Mouse (Mus musculus): ENCODE measurements around the gene Dyrk1a.

Gene Dyrk1a

DNA sequence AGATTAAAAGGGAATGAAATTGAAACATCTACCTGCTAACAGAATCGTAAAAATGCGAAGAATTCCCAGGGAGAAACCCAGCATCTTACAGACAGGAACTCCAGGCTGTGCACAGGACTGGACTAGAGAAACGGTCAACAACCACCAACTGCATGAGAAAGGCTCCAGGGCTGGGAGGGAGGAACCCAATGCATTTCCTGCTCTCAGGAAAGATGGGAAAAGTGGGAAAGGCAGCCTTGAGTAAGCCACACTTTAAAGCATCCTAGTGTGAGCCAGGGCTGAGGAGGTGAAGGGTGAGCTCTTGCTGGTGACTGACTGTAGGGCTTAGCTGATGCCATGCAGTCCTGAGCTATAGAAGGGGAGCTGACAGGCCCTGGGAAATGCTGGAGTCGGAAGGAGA, 131.3 kb downstream of the Dyrk1a start:
- no peak for DNase-seq (ENCODE audit: extremely low spot score, low read depth, low spot score)

- DNase-seq (ENCODE audit: extremely low spot score, low read depth, low spot score), result no peak
Measured at GRCm38 (mm10) chr16:94701971-94702370, 132.2 kb downstream of the Dyrk1a start.

DNA sequence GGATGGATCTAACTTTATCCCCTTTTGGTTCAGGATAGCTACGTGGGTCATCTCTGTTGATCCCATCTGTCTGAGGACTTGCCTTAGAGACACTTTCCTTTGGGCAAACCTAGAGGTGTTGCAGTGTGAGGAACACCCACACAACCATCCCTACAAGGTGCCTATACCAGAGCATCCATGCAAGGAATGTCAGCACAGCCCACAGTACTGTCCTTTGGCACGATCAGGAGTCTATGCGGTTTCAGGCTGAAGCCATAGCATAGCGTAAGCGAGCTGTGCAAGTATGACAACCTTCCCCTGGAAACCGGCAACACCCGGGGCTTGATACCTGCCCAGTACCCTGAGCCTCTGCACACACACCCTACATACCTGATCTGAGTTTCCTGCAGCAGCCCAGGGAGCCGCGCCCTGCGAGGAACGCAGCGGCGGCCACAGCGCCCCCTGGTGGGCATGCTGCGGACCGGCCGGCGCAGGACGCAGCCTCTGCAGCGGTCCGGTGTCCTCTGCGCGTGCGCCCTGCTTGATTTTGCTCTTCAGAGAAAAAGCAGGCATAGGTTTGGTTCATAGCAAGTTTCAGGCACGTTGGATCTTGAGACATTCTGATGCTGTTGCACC, 143.8 kb downstream of the Dyrk1a start:
- DNase-seq (ENCODE audit: extremely low spot score, low read depth, low spot score), result peak; percentile 37

GRCm38 (mm10) chr16:94714483-94714882, 144.7 kb downstream of the Dyrk1a start:
- DNase-seq (ENCODE audit: extremely low spot score, low read depth, low spot score), result no peak

- no peak for DNase-seq (ENCODE audit: extremely low spot score, low read depth, low spot score)
Measured at GRCm38 (mm10) chr16:94717051-94717450, 147.2 kb downstream of the Dyrk1a start.

GRCm38 (mm10) chr16:94718919-94719318, 149.1 kb downstream of the Dyrk1a start:
- DNase-seq (ENCODE audit: extremely low spot score, low read depth, low spot score), result no peak

- DNase-seq (ENCODE audit: extremely low spot score, low read depth, low spot score), result no peak
Measured at GRCm38 (mm10) chr16:94719488-94719887, 149.7 kb downstream of the Dyrk1a start.

DNA sequence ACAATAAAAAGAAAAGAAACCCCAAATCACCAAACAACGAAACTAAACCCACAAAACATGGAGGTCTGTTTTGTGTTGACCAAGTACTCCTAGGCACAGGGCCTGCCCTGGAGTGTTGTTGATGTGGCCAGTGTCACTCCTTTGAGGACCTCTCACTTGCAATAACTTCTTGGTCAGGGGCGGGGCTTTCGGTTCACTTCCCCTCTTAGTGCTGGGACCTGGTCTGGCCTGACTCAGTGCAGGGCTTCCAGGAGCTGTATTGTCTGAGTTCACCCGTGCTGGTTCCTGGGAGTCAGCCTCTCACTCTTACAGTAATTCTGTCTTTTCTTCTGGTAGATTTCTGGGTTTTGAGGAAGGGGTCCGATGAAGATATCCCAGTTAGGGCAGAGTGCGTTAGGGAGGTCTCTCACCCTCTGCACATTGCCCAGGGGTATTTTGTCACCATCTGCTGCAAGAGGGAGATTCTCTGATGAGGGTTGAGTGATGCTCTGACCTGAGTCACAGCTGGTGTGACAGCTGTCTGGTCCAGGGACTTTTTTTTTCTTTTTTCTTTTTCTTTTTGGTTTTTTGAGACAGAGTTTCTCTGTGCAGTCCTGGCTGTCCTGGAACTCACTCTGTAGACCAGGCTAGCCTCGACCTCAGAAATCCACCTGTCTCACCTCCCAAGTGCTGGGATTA, 150.8 kb downstream of the Dyrk1a start:
- DNase-seq (ENCODE audit: extremely low spot score, low read depth, low spot score), result no peak

DNA sequence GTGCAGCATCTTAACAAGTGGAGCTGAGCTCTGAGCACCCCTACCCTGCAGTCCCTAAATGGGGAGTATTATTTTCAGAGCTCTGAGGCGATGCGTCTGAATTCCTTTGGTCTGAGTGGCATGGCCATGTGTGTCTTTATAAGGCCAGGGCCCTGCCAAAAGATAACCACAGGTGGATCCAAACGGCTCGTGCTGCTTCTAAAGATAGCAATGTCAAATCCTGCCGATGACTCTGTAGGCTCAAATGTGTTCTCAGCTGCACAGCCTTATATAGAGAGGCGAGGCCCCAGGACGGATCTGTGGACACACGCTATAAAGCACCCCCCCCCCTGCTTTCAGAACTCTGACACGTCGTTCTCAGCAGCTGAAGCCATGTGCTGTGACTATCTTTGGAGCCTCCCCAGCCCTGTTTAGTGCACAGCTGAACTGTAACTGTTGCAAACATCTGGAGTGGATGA, 151.8 kb downstream of the Dyrk1a start:
- DNase-seq (ENCODE audit: extremely low spot score, low read depth, low spot score), result no peak

DNA sequence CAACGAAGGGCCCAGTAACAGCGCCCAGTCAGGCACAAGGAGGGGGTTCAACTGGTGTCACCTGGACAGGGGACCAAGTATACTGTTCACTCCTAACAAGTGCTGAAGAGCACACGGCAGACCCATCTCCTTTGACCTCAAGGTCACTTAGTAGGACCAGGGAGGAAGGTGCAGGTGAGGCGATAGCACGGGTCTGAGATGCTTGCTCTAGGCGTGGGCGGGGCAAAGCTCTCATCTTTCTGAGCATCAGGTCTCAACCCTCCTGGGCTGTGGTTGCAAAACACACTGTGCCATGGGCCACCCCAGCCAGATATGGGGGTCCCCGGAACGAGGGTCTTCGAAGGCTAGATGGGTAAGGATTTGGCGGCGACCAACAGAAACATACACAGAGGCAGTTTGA, 153.1 kb downstream of the Dyrk1a start:
- no peak for DNase-seq (ENCODE audit: extremely low spot score, low read depth, low spot score)

DNA sequence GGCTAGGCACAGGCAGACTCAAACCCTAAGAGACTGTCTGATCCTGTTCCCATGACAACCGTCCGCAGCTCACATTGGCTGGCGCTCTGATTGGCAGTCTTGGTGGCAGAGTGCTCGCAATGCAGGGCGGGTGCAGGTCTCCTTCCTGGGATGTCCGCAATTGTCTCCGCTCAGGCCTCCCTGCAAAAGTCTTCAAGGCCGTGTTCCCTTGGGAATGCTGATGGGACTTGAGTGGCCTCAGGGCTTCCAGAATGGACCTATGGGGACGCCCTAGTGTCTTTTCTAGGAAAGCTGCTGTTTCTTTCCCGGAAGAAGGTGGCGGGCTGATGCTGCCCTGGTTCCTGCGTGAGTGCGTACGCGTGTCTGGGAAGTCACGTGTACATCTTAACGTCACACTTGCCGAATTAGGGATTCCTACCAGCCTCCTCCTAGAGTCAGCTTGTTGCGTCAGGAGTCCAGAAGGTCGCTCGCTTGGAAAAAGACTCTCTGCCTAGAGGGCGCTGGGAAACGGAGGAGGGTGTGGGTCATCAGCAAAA, 154.3 kb downstream of the Dyrk1a start:
- DNase-seq (ENCODE audit: extremely low spot score, low read depth, low spot score), result peak; percentile 74

DNA sequence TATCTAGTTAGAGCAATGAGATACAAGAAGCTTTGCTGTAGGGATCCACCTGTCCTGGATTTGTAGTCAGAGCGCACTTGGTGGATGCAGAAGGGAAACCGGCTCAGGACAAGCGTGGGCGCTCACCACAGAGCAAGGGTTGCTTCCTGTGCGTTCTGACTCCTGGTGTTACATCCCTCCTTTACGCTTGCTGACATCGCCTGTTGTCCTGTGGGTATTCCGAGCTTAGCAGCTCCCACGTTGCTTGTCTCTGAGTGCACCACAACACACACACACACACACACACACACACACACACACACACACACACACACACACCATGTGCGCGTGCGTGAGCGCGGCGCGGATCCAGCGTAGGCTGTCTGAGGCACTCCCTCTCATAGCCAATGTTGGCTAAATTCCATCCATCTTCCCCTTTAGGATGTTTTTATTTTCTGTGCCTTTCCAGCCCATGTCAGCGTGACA, 155.0 kb downstream of the Dyrk1a start:
- no peak for DNase-seq (ENCODE audit: extremely low spot score, low read depth, low spot score)

- no peak for DNase-seq (ENCODE audit: extremely low spot score, low read depth, low spot score)
Measured at GRCm38 (mm10) chr16:94729236-94729635, 159.4 kb downstream of the Dyrk1a start.

DNA sequence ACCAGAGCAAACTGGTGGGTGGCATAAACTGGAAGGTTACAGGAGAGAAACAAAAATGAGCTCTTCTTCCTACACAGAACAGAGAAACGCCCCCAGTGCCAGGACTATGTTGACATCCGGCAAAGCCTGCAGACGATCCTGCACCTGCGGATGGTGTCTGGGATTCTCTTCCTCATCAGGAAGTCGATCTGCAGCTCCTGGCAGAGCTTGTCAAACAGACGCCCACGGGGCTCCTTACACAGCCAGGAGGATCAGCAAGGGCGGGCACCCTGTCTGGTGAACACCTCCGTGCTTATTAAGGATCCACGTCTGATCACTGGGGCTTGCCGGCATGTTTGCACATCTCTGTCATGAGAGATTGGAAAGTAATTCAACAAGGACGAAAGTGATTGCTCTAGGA, 161.2 kb downstream of the Dyrk1a start:
- no peak for DNase-seq (ENCODE audit: extremely low spot score, low read depth, low spot score)

- no peak for DNase-seq (ENCODE audit: extremely low spot score, low read depth, low spot score)
Measured at GRCm38 (mm10) chr16:94735472-94735871, 165.7 kb downstream of the Dyrk1a start.

- no peak for DNase-seq (ENCODE audit: extremely low spot score, low read depth, low spot score)
Measured at GRCm38 (mm10) chr16:94736462-94737358, 166.9 kb downstream of the Dyrk1a start.

DNA sequence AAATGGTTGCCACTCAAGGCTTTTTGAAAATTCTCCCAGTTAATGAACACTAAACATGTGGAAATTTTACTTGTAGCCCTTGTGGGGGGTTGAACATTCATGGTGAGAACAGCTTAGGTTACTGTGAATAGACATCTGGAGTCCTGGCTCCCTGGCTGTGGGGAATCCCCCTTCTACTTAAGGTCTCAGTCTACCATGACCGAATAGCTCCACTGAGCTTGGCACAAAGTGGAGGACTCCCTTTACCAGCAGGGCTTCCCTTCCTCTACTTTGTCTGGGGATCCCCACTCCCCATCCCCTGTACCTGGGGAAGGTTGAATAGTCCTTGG, 167.5 kb downstream of the Dyrk1a start:
- DNase-seq (ENCODE audit: extremely low spot score, low read depth, low spot score), result no peak

GRCm38 (mm10) chr16:94743853-94744501, 174.2 kb downstream of the Dyrk1a start:
- no peak for DNase-seq (ENCODE audit: extremely low spot score, low read depth, low spot score)

- DNase-seq (ENCODE audit: extremely low spot score, low read depth, low spot score), result no peak
Measured at GRCm38 (mm10) chr16:94745016-94745415, 175.2 kb downstream of the Dyrk1a start.
